Mouse (Mus musculus): ENCODE results near the gene Lrrc36.
A peak's percentile ranks its signal among the peaks of the same experiment; 100 is the strongest.

- TF ChIP-seq CTCF (IDR thresholded peaks at IDR 0.05; ENCODE audit: extremely low read depth, insufficient read length, insufficient replicate concordance, low read depth, low read length) = peak; percentile 47
- TF ChIP-seq POLR2A (IDR thresholded peaks at IDR 0.05; ENCODE audit: low read depth, low read length) = peak; percentile 68; the same call in 1 of the 2 replicates
Measured at GRCm38 (mm10) chr8:105471314-105472015, 58.1 kb downstream of the Lrrc36 start, which contains the start of gene Tppp3.
